Mouse (Mus musculus): ENCODE measurements at regions not wholly inside any gene's neighbourhood (a gene's known extent, or its start where the extent isn't known, plus 50 kb on each side); places are given as distances from the start of the nearest gene placed in this dataset.

DNA sequence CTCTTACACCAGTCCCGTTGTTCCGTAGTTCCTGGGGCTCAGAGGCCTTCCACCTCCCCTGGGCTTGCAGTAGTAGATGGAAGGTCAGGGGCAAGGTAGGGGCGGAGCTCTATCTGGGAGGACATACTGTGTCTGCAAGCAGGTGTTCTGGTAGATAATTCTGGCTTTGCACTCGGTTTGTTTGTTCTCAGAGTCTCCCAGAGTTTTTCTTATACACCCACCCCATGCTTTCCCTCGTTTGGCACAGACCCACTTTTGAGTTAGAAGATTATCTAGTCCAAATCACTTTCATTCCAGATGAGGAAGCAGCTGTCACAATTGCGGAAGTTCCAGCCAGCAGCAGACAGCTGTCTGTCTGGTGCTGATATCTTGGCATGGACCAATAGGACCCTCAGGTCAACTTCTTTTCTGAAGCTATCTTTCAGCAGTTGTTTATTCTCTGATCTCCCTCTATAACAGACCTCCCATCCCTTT lies 79.0 kb upstream of the Kif2a start:
- H3K4me1 ChIP-seq (replicated peaks): peaks cover 62% of the 10 kb centered on the region
- H3K27me3 ChIP-seq: no peaks in the 10 kb centered on the region
- ATAC-seq (ENCODE audit: low read depth): peak; percentile 97
- H3K9me3 ChIP-seq (replicated peaks): no peaks in the 10 kb centered on the region
- no peaks in the 10 kb centered on the region for H3K36me3 ChIP-seq
- peak overlapping the region; percentile 98 for H3K27ac ChIP-seq
- DNase-seq: peak; percentile 92
- peak overlapping the region; percentile 73 for H3K4me2 ChIP-seq
- peak overlapping the region; percentile 47 for H3K4me3 ChIP-seq (replicated peaks)
- WGBS (ENCODE audit: insufficient replicate concordance): 9% methylated on average over 6 of the region's 6 CpGs
- peak overlapping the region; percentile 67 for H3K9ac ChIP-seq

DNA sequence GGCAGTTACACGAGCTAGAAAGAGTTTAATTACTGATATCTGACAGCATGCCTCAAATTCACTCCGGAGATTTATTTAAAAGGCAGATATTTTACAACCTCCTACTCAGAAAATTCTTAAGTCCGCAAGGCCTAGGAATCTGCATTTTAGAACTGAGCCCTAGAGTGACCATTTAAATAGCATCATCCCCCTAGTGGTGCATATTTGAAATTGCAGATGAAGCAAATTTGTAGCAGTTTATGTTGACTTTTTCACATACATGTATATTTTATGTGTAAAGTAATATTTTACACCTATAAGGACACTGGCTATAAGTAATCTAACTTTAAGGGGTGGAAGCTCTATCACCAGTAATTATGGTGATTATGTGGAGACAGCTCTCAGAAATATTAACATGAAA lies 78.2 kb upstream of the Kif2a start:
- WGBS (ENCODE audit: insufficient replicate concordance): 54% methylated on average over 3 of the region's 3 CpGs
- DNase-seq (no peak), ATAC-seq (ENCODE audit: low read depth) (no peak)
- Histone ChIP-seq H3K27me3 (no peaks in the 10 kb centered on the region), H3K4me2 (peak overlapping the region; percentile 73; the same call in 1 of the 2 replicates), H3K9me3 (replicated peaks) (no peaks in the 10 kb centered on the region), H3K4me1 (replicated peaks) (peaks cover 69% of the 10 kb centered on the region), H3K36me3 (no peaks in the 10 kb centered on the region), H3K4me3 (replicated peaks) (no peak overlapping the region), H3K9ac (peak overlapping the region; percentile 65; the same call in 1 of the 2 replicates), H3K27ac (peak overlapping the region; percentile 98)

DNA sequence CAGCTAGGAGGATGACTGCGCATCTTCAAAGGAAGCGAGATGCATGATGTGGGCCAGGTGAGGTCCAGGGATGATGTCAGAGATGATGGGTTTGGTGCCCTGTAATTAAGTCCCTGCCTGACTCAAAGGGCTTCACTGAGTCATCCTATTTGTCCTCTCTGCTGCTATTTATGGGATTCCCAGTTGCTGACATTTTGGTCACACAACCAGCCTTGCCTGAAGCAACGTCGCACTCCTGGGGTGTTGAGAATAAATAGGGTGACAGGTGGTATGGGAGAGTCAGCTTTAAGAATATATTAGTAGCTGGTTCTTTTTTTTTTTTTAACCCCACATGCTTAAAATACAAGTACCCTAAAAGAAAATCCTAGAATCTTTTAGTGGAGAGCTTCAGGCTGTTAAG lies 75.1 kb upstream of the Kif2a start:
- WGBS (ENCODE audit: insufficient replicate concordance): 89% methylated on average over 4 of the region's 4 CpGs
- ATAC-seq (ENCODE audit: low read depth) (no peak), DNase-seq (no peak)
- Histone ChIP-seq H3K36me3 (no peaks in the 10 kb centered on the region), H3K27ac (peak overlapping the region; percentile 77), H3K4me1 (replicated peaks) (peaks cover 87% of the 10 kb centered on the region), H3K9ac (0 out of 2 replicates have a peak overlapping the region, but pooled peaks have one; percentile 7), H3K9me3 (replicated peaks) (no peaks in the 10 kb centered on the region), H3K27me3 (no peaks in the 10 kb centered on the region), H3K4me2 (no peak overlapping the region), H3K4me3 (replicated peaks) (no peak overlapping the region)

DNA sequence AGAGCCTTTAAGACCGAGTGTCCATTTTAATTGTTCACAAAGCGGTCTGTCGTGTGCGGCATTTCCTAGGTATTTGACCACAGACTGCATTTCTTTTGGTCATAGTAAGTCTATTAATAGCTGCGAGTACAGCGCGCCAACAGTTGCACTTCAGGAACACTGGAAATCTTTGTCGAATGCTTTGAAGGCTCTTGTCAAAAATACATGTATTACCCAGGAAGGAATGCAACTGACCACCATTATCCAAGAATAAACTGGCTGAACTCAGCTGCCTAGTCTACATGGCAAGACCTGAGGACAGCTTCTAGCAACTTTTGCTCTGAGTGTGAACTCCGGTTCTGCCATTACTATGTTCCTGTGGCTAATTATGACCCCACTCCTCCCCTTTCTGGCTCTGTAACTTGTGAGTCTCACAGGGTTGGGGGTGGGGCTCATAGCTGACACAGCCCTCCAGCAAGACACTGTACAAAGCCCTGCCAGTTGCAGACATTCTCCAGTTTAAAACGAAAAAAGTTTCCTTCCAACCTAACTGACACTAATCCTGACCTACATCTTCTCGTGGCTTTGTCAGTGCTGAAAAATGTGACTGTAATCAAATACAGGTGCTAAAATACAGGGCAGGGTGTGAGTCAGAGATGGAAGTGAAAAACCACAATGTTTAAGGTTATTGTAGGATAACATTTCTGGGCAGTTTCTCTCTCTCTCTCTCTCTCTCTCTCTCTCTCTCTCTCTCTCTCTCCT lies 73.2 kb upstream of the Kif2a start:
- Histone ChIP-seq H3K9ac (peak overlapping the region; percentile 37), H3K27me3 (no peaks in the 10 kb centered on the region), H3K9me3 (replicated peaks) (no peaks in the 10 kb centered on the region), H3K27ac (peak overlapping the region; percentile 40; the same call in 1 of the 2 replicates), H3K4me2 (peak overlapping the region; percentile 44), H3K4me3 (replicated peaks) (peak overlapping the region; percentile 5; the same call in 1 of the 2 replicates), H3K36me3 (no peaks in the 10 kb centered on the region), H3K4me1 (replicated peaks) (peaks cover 78% of the 10 kb centered on the region)
- ATAC-seq (ENCODE audit: low read depth) (no peak), DNase-seq (no peak)
- WGBS (ENCODE audit: insufficient replicate concordance): 16% methylated on average over 11 of the region's 11 CpGs

DNA sequence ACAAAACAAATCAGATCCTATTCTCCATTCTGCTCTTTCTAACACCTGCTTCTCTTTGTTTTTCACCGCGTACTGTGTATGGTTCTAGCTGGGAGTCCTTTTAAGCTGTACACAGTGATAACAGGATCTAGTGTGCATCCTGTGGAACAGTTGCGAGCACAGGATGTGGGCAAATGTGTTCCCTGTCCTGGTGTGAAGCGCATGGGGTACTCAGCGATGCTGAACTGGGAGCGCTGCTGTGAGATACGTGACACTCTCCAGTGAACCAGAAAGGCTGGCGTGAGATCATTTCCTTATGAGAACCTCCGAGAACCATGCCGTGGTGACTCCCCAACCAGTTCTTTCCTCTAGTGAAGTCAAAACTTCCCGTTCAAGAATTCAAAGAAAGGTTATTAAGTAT lies 72.6 kb upstream of the Kif2a start:
- 19% methylated on average over 11 of the region's 11 CpGs for WGBS (ENCODE audit: insufficient replicate concordance)
- no peaks in the 10 kb centered on the region for H3K9me3 ChIP-seq (replicated peaks)
- peak overlapping the region; percentile 44 for H3K4me2 ChIP-seq
- peak overlapping the region; percentile 5; the same call in 1 of the 2 replicates for H3K4me3 ChIP-seq (replicated peaks)
- H3K4me1 ChIP-seq (replicated peaks): peaks cover 72% of the 10 kb centered on the region
- H3K9ac ChIP-seq: peak overlapping the region; percentile 37
- H3K36me3 ChIP-seq: peaks cover 6% of the 10 kb centered on the region
- 0 out of 2 replicates have a peak overlapping the region, but pooled peaks have one; percentile 40 for H3K27ac ChIP-seq
- DNase-seq (no peak), ATAC-seq (ENCODE audit: low read depth) (peak; percentile 56)
- no peaks in the 10 kb centered on the region for H3K27me3 ChIP-seq

DNA sequence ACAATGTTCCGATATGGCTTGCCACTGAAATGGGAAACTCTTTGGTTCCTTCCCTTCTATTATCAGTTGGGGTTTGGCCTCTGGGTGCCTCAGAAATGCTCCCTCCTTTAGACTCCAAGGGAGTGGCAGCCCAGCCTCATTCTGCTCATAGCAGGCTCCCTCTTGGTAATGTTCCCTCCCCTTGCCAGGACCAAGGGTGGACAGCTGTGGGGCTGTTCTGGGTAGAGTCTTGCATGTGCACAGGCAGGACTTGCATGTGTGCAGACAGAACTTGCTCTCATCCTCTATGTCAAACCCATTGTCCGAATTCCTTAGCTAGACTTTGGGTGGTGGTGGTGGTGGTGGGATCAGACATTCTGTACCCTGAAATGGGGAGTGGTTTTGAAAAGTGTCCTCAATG lies 71.8 kb upstream of the Kif2a start:
- no peak overlapping the region for H3K4me3 ChIP-seq (replicated peaks)
- H3K36me3 ChIP-seq: peaks cover 8% of the 10 kb centered on the region
- no peak overlapping the region for H3K27ac ChIP-seq
- WGBS (ENCODE audit: insufficient replicate concordance): 69% methylated on average over 2 of the region's 2 CpGs
- peak; percentile 39 for ATAC-seq (ENCODE audit: low read depth)
- no peak overlapping the region for H3K9ac ChIP-seq
- H3K4me1 ChIP-seq (replicated peaks): peaks cover 65% of the 10 kb centered on the region
- DNase-seq: no peak
- no peaks in the 10 kb centered on the region for H3K27me3 ChIP-seq
- H3K9me3 ChIP-seq (replicated peaks): no peaks in the 10 kb centered on the region
- no peak overlapping the region for H3K4me2 ChIP-seq

DNA sequence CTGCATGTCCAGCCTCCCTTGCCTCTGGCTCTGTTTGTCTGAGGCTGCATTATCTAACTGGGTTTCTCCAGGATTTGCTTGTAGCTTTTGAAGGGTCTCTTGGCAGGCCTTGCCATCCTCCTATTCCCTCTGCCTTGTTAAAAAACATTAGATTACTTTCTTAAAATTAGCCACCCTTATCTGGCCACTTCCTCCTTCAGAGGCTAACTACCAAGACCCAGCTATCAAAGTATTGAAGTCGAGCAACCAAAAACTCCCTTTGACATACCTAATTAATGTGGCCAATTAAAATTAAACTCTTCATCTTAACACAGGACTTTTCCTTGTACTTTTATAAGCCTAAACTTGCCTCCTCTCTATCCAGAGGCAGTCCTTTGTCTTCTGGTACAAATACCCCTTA lies 66.3 kb upstream of the Kif2a start:
- DNase-seq (no peak), ATAC-seq (ENCODE audit: low read depth) (no peak)
- Histone ChIP-seq H3K27me3 (no peaks in the 10 kb centered on the region), H3K36me3 (peaks cover 21% of the 10 kb centered on the region), H3K9me3 (replicated peaks) (no peaks in the 10 kb centered on the region), H3K27ac (peak overlapping the region; percentile 69), H3K4me1 (replicated peaks) (peaks cover 43% of the 10 kb centered on the region), H3K4me2 (no peak overlapping the region), H3K4me3 (replicated peaks) (no peak overlapping the region), H3K9ac (peak overlapping the region; percentile 18; the same call in 1 of the 2 replicates)
- WGBS (ENCODE audit: insufficient replicate concordance): 12% methylated on average over 1 of the region's 1 CpGs

DNA sequence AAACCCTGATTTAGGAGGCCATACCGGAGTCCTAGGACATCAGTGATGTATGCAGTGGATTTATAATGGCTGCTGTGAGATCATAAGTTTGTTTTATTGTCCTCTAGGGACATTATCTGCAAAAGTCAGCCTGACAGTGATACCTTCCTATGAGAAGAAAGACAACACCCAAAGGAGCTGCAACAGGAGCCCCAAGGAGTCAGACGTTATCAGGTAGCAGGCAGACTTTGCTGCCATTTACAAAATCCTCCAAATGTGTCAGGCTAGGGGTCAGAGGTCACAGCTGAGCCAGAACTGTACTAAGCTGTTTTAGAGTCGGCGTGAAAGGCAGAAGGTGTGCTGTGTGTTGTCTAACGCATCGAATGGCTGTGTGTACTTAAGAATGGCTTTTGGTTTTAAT lies 65.4 kb upstream of the Kif2a start:
- Histone ChIP-seq H3K4me1 (replicated peaks) (peaks cover 35% of the 10 kb centered on the region), H3K27ac (peak overlapping the region; percentile 80), H3K4me3 (replicated peaks) (no peak overlapping the region), H3K4me2 (no peak overlapping the region), H3K36me3 (peaks cover 21% of the 10 kb centered on the region), H3K9ac (0 out of 2 replicates have a peak overlapping the region, but pooled peaks have one; percentile 2), H3K27me3 (no peaks in the 10 kb centered on the region), H3K9me3 (replicated peaks) (no peaks in the 10 kb centered on the region)
- DNase-seq: peak; percentile 68
- peak; percentile 91 for ATAC-seq (ENCODE audit: low read depth)
- WGBS (ENCODE audit: insufficient replicate concordance): 43% methylated on average over 6 of the region's 6 CpGs

DNA sequence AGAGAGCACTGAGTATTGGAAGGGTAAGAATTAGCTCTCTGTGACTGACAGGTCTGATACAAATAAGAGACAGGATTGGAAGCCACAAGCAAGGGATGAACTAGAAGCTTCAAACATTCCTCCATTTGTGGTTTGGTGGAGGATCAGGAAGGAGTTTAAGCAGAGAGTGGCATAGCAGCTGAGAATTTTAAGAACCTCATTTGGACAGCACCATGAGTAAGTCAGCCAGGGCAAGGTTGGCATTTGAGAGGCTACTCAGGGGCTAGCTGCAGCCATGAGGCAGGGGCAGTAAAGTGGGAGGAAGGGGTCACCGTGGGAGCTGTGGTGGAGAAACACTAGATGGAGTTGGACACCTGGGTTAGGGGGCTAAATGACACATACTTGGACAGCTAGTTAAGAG lies 56.2 kb upstream of the Kif2a start:
- ATAC-seq (ENCODE audit: low read depth) (no peak), DNase-seq (no peak)
- Histone ChIP-seq H3K9me3 (replicated peaks) (no peaks in the 10 kb centered on the region), H3K27ac (peak overlapping the region; percentile 55), H3K27me3 (peaks cover 4% of the 10 kb centered on the region; the same call in 1 of the 2 replicates), H3K4me1 (replicated peaks) (peaks cover 53% of the 10 kb centered on the region), H3K4me2 (no peak overlapping the region), H3K9ac (no peak overlapping the region), H3K36me3 (no peaks in the 10 kb centered on the region), H3K4me3 (replicated peaks) (no peak overlapping the region)
- WGBS (ENCODE audit: insufficient replicate concordance): 79% methylated on average over 1 of the region's 1 CpGs

DNA sequence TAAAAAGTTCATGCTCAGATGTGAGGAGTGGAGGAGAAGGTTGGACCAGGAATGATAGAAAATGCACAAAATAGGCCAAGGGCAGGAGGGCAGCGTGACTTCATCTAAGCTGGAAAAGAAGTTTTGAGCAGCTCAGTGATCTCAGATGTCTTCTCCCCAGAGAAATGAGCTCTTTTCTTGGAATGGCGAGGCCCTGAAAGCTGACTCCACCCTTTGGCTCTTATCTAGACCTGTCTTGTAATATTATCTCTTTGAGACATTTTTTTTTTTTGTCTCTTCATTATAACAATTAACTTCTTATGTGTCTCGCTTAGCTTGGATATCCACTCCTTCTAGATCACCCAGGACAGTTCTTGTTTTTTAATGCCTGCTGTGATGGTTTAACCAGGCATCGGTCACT lies 53.0 kb upstream of the Kif2a start:
- H3K9me3 ChIP-seq (replicated peaks): no peaks in the 10 kb centered on the region
- 0 out of 2 replicates have a peak overlapping the region, but pooled peaks have one; percentile 8 for H3K4me3 ChIP-seq (replicated peaks)
- 34% methylated on average over 4 of the region's 4 CpGs for WGBS (ENCODE audit: insufficient replicate concordance)
- H3K4me1 ChIP-seq (replicated peaks): peaks cover 75% of the 10 kb centered on the region
- peaks cover 4% of the 10 kb centered on the region; the same call in 1 of the 2 replicates for H3K27me3 ChIP-seq
- no peak for DNase-seq
- peak; percentile 73 for ATAC-seq (ENCODE audit: low read depth)
- H3K36me3 ChIP-seq: no peaks in the 10 kb centered on the region
- H3K27ac ChIP-seq: peak overlapping the region; percentile 80
- peak overlapping the region; percentile 56 for H3K4me2 ChIP-seq
- H3K9ac ChIP-seq: peak overlapping the region; percentile 67

DNA sequence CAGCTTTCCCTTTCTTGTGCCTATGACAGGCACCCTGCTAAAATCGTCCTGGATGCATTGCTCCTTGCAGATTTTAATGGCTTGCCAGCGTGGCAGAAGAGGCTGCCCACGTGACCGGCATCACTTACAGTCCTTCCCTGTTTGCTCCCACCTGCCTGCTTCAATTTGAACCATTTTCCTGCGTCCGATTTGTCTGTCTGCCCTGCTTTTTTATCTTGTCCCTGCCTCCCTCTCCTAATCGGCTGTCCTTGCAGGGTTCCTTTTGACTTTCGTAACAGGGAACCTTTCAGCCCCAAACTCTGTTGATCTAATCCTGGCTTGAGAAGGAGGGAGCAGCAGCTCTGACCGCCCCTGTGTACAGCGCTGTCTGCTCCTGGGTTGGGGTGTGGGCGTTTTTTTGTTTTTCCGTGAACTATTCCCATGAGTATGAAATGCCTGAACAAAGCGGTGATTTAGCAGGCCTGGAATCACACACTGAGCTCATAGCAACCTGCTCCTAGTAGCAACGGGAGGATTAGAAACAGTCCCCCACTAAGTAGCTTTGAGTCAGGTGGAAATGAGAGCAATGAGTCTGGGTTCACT lies 51.2 kb upstream of the Kif2a start:
- Histone ChIP-seq H3K9me3 (replicated peaks) (no peaks in the 10 kb centered on the region), H3K4me3 (replicated peaks) (peak overlapping the region; percentile 26), H3K4me2 (peak overlapping the region; percentile 61), H3K9ac (peak overlapping the region; percentile 52), H3K27me3 (peaks cover 4% of the 10 kb centered on the region; the same call in 1 of the 2 replicates), H3K36me3 (no peaks in the 10 kb centered on the region), H3K27ac (peak overlapping the region; percentile 72), H3K4me1 (replicated peaks) (peaks cover 74% of the 10 kb centered on the region)
- WGBS (ENCODE audit: insufficient replicate concordance): 34% methylated on average over 14 of the region's 14 CpGs
- peak; percentile 57; the same call in 1 of the 2 replicates for ATAC-seq (ENCODE audit: low read depth)
- DNase-seq: no peak

Measured in liver, embryonic 13.5 days (tissue).